Mouse (Mus musculus) mesoderm, embryonic 11.5 days (tissue): ENCODE measurements around the gene Pbp2.

Experiments
- DNase-seq: peaks from one replicate; pipeline ENCODE4 v3.0.0-alpha.2; 2012; ENCODE audit warnings: low read depth, low spot score

The Pbp2 gene

GRCm38 (mm10) chr6:135302421-135303125 is 7.6 kb downstream of the Pbp2 start:
- no peak for DNase-seq

DNA sequence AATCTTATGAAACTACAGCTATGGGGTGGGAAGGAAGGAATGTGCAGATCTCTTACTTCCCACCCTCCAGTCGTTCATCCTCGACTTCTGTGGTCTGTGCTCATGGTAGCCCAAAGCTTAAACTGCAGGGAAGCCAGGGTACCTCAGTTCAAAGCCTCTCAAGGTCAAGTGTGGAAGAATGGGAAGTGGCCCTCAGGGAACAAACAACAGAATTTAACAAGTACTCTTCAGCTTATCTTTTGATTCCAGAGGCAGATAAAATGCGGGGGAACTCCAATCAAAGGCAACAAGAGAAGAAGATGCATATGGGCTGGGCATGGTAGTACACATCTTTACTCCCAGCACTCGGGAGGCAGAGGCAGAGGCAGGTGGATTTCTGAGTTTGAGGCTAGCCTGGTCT is 9.7 kb downstream of the Pbp2 start:
- DNase-seq = no peak

DNA sequence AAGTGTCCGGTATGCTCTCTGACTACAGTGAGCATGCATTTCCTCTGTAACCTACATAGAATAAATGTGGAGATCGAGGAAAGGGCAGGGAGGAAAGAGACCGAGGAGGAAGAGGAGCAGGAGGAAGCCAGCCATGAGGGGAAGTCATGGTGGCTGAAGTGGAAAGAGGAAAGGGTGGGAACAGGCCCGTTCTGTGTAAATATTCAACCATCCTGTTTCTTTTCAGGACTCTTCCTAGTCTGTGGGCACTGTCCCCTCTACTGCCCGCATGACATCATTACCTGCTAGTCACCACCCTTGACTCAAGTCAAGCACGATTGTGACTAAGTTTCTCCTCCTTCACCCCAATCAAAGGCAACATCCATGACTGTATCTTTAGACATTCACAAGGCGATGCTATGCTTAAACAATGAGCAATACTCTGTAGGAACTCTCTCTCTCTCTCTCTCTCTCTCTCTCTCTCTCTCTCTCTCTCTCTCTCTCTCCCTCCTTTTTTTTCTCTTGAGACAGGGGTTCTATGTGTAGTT is 11.1 kb downstream of the Pbp2 start:
- no peak for DNase-seq

DNA sequence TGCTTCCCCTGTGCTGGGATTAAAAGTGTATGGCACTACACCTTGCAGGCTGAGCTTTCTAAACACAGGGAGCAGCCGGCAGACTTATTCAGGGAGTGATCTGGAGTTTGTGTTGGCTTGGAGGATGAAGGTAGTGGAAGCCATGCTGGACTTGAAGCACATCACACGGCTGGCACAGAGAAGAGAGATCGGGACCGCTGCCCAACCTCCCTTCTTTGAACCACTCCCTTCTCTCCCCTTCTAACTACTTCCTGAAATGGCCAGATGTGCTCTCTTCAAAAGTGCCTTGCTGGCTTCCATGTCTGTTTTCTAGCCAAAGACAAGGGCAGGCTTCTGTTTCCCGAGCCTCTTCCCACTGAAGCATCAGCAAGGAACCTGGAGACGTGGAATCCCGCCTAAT is 12.6 kb downstream of the Pbp2 start:
- DNase-seq = no peak

GRCm38 (mm10) chr6:135296267-135296666 is 13.9 kb downstream of the Pbp2 start:
- no peak for DNase-seq

DNA sequence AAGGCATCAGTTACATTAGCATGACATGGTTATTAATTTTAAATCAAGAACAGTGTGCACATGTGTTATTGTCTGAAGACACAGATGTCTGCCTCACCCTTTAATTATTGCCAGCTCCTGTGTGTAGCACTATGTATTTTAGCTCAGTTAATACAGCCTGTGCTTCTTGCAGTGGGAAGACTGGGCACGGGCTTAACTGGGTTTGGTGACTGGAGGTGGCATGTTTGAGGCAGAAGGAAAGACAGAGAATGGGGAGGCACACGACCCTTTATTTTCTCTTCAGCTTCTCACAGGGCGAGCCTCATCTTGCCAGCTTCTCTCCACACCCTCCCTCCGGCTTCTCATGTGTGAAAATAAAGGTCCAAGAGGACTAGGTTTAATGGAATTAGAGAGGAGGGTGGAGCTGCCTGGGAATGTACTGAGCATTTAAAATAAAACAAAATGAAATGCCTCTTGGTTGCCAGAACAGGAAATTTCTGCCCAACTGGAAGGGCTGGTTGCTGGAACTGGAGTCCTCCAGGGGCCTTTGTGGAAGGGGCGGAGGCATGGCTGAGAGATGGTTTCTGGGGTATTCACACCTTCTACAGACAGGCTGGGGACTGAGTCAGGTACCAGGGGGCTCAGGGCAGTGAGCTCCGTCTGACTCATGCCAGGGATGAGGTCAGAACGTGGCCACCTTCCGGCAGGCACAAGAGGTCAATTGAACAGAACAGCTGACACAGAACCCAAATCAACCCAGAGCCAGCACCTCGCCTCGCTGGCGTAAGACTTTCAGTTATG is 14.9 kb downstream of the Pbp2 start:
- DNase-seq = no peak

DNA sequence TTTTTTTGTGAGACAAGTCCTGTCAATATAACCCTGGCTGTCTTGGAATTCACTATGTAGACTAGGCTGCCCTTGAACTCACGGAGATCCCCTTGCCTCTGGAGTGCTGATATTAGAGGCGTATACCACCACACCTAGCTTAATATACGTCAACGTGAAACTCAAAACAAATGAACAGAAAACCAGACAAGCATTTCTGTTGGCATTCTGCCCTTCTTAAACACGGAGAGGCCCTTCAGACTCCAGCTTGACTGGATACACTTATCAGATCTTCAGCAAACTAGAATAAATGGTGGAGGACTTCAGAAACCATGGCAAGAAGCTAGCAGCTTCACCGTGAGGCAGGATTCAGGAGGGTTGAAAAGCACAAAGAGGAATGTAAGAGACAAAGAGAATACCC is 16.1 kb downstream of the Pbp2 start:
- DNase-seq = no peak

DNA sequence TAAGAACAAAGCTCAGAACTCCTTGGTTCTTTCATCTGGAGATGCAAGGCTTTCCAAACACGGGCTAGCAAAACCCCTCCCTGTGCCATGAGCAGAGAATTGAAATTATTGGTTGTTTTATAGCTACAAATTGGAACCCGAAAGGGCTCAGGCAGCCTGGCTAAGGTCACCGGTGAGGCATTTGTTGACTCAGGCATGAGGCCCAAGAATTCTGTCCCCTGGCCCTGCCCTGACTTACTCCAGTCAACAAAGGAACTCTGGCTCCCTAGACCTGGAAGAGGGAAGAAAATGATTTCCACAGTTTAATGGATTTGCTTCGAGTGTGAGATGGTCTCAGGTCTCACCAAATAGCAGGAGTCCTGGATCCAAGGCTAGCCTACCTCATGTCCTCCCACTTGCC is 17.8 kb downstream of the Pbp2 start:
- DNase-seq = no peak

- peak; percentile 26 for DNase-seq
Measured at GRCm38 (mm10) chr6:135279856-135280255, 30.3 kb downstream of the Pbp2 start.

DNA sequence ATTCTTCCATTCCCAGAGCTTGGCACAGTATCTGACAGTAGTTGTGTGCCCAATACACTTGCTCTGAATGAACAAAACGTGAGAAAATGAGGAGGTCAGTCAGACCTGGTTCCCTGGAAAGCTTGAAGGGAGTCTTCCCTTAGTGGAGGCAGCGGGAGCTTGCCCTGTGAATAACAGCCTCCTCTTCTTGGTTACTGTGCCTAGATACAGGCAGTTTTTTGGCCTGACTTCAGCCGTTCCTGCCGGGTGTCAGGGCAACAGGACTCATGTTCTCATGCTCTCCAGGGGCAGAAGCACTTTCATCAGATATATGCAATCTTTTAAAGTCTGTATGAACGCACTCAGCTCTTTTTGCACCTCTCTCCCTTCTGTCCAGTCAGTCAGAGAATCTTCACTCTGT is 30.9 kb downstream of the Pbp2 start:
- DNase-seq = no peak

- no peak for DNase-seq
Measured at GRCm38 (mm10) chr6:135278302-135278701, 31.9 kb downstream of the Pbp2 start.

DNA sequence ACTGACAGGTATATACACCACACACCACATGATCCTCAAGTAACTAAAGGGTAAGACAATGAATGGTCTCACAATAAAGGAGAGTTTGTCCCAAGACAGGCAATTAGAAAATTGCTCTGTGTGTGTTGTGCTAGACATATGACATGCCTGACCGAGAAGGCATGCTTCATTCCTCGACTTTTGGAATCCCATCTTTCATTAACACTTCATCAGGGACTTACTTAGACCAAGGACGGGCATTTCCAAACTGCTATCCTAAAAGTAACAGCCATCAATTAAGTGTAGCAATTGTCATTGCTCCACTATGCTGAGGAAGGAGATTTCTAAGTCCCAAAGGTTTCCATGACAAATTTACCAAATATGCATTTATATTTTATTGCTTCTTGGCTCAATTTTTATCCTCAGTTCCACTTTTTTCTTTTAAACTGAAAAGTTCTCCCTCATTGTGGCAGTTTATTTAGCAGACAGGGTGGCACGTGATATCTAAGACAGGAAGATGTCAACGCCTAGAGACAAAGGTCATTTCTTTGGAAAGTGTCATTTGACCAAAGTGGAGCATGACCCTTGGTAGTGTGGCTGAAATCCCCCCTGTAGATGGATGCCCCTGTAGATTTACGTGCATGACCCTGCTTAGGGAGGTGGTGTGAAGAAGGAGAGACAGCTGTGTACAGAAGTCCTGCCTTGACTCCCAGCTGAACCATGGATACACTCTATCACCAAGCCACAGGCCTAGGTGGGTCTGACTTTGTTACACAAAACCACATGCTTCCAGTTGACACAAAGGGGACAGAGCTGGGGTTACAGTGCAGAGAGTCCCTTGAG is 33.5 kb downstream of the Pbp2 start:
- no peak for DNase-seq

DNA sequence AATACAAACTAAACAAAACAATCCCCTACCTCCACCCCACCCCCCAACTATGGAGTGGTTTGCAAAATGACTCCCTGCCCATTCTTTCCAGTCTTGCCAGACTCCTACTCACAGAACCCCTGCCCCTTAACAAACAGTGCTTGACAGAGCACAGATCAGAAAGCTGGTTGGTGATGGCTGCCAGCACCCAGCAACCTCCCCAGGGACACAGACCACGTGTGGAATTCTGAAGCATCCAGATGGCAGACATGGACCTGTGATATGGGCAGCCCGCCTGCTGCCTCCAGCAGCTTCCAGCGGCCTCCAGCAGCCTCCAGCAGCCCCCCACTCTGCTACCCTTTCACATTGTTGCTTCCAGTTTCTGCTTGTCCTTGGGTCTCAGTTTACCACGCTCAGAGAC is 35.0 kb downstream of the Pbp2 start:
- DNase-seq = no peak

GRCm38 (mm10) chr6:135273066-135273465 is 37.1 kb downstream of the Pbp2 start:
- DNase-seq = no peak

GRCm38 (mm10) chr6:135271761-135272160 is 38.4 kb downstream of the Pbp2 start:
- no peak for DNase-seq

DNA sequence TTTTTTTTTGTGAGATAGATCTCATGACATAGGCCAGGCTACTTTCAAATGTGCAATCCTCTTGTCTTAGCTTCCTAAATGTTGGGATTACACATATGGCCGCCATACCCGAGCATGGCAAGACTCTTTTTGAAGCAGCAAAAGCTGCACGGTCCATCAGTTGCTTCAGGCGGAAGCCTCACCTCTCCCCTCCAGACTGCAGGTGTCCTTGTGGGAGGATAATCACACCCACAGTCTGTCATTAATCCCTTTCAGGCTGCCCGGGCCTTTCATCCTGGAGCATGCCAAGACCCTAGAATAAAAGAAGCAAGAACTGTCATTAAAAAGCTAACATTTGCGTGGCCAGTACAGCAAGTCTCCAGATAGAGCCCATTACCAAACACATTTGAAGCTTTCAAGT is 40.6 kb downstream of the Pbp2 start:
- no peak for DNase-seq

- no peak for DNase-seq
Measured at GRCm38 (mm10) chr6:135268392-135268791, 41.8 kb downstream of the Pbp2 start.

GRCm38 (mm10) chr6:135267221-135267620 is 43.0 kb downstream of the Pbp2 start:
- DNase-seq = no peak

GRCm38 (mm10) chr6:135266056-135266455 is 44.1 kb downstream of the Pbp2 start:
- no peak for DNase-seq

- DNase-seq = no peak
Measured at GRCm38 (mm10) chr6:135264136-135264535, 46.1 kb downstream of the Pbp2 start.

- DNase-seq = no peak
Measured at GRCm38 (mm10) chr6:135262565-135262964, 47.6 kb downstream of the Pbp2 start.

- no peak for DNase-seq
Measured at GRCm38 (mm10) chr6:135261124-135261523, 49.1 kb downstream of the Pbp2 start.
